Mouse (Mus musculus) midbrain, embryonic 16.5 days (tissue): ENCODE results near the gene Slc9a3r1. TPM values are rescaled to one million over a fixed set of nuclear protein-coding genes. Genes with fewer than 3 reads are reported as not detected.

Experiments used
- ATAC-seq: fragments of 200-750 bp; cut with Nextera tagmentation; 2 replicates; pipeline ENCODE4 v1.8.0; 2017; ENCODE audit warnings: moderate TSS enrichment
- H3K27ac ChIP-seq: fragments of 300-500 bp; sonication (generic); 2 replicates; pipeline ENCODE4 v1.5.1; 2014; ENCODE audit warnings: mild to moderate bottlenecking, low read length, mixed read lengths
- H3K27me3 ChIP-seq: fragments of 300-500 bp; sonication (generic); 2 replicates; pipeline ENCODE4 v1.6.1; 2014; ENCODE audit warnings: low read depth, low read length, mixed read lengths; ENCODE audit not compliant: control insufficient read depth, insufficient read depth
- H3K36me3 ChIP-seq: fragments of 300-500 bp; sonication (generic); 2 replicates; pipeline ENCODE4 v1.6.1; 2014; ENCODE audit warnings: mild to moderate bottlenecking, low read length, moderate library complexity, mixed read lengths; ENCODE audit not compliant: control insufficient read depth, insufficient read depth
- H3K4me1 ChIP-seq: fragments of 300-500 bp; sonication (generic); 2 replicates; pipeline ENCODE4 v1.6.1; 2014; ENCODE audit warnings: mild to moderate bottlenecking, low read length, mixed read lengths; ENCODE audit not compliant: control insufficient read depth, insufficient read depth
- H3K4me2 ChIP-seq: fragments of 300-500 bp; sonication (generic); 2 replicates; pipeline ENCODE4 v1.6.1; 2014; ENCODE audit warnings: mild to moderate bottlenecking, low read length, mixed read lengths
- H3K4me3 ChIP-seq: fragments of 300-500 bp; sonication (generic); 2 replicates; pipeline ENCODE4 v1.5.1; 2014; ENCODE audit warnings: low read depth, mild to moderate bottlenecking, low read length, moderate library complexity, mixed read lengths
- H3K9ac ChIP-seq: fragments of 300-500 bp; sonication (generic); 2 replicates; pipeline ENCODE4 v1.6.1; 2014; ENCODE audit warnings: low read depth, low read length, mixed read lengths
- H3K9me3 ChIP-seq: fragments of 300-500 bp; sonication (generic); replicated peaks from 2 replicates; pipeline ENCODE4 v1.6.1; 2014; ENCODE audit warnings: mild to moderate bottlenecking, low read length, mixed read lengths; ENCODE audit not compliant: control insufficient read depth, poor library complexity, severe bottlenecking
- WGBS: fragments of 180-500 bp; shearing (Covaris S2); extraction: QIAGEN DNeasy Blood & Tissue Kit; methylation state at CpG from one replicate; pipeline ENCODE4 v1.1.7; 2014; 5-methylcytosine and 5-hydroxymethylcytosine counted together
- polyA plus RNA-seq: library from polyadenylated mRNA; unstranded; fragments of >200 nt; fragmentation: Nextera tagmentation; extraction: Ambion mirVana; gene quantifications from 2 replicates; pipeline ENCODE4 v1.2.1, GENCODE M21; 2015

Gene Slc9a3r1
- polyA plus RNA-seq, 1 experiment from 2014 or later: 57.5 TPM

DNA sequence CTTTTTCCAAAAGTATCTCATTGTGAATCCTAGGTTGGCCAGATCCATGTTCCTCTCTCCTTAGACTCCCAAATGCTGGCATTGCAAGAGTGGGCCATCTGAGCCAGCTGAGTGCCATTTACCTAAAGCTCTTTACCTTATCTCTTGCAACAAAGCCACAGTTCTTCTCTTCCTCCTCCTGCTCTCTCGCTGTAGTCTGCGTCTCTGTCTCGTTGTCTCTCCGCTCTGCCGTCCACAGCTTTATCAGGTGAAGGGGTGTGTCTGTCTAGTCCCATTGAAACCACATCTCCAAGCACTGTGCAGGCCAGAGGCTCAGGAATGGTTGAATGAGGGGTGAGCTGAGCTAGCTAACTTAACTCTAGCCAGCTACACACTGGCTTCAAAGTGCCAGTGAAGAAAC is 32.8 kb downstream of the Slc9a3r1 start:
- Histone ChIP-seq H3K27me3 (no peaks in the 10 kb centered on the region), H3K9me3 (no peaks in the 10 kb centered on the region), H3K36me3 (peaks cover 7% of the 10 kb centered on the region; the same call in 1 of the 2 replicates), H3K4me1 (no peaks in the 10 kb centered on the region), H3K4me3 (no peak overlapping the region), H3K27ac (no peak overlapping the region), H3K4me2 (no peak overlapping the region), H3K9ac (no peak overlapping the region)
- 92% methylated on average over 5 of the region's 5 CpGs for WGBS
- ATAC-seq: no peak

DNA sequence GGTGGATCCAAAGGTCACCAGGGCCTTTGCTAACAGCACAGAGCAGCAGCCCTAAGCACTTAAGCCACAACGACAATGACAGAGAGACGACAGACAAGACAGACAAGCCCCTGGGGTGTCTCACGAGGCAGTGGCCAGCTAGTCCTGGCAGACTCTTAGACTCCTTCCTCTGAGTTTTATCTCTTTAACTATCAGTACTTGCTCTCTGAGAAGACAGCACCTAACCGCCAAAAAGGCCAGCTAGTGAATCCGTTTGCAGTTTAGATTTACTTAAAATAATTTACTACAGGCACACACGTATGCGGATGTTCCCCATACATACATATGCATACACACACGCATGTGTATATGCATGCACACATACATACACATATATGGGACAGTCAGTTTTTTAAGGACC is 34.4 kb downstream of the Slc9a3r1 start:
- Histone ChIP-seq H3K4me1 (no peaks in the 10 kb centered on the region), H3K36me3 (peaks cover 15% of the 10 kb centered on the region), H3K9me3 (no peaks in the 10 kb centered on the region), H3K27me3 (no peaks in the 10 kb centered on the region), H3K27ac (no peak overlapping the region), H3K9ac (no peak overlapping the region), H3K4me3 (no peak overlapping the region), H3K4me2 (no peak overlapping the region)
- no peak for ATAC-seq
- WGBS: 82% methylated on average over 8 of the region's 8 CpGs

DNA sequence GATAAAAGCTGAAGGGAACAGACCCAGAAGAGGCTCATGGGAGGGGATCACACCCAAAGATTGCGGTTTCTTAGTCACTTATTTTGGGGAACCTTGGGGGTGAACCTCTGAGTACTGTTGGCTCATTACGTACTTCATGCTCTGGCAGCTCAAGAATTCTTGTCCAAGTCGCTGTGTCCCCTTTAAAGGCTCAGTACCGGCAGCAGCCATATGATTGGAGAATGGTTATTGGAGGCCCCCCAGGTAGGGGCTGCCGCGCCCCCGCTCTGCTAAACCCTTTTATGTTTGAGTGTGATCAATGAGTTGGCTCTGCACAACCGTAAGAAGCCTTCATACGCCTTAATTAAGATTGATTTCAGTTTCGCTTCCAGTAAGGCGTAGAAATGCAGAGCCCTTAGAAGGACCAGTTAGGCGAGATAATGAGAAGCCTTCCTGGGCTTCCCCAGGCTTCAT is 35.8 kb downstream of the Slc9a3r1 start:
- H3K27ac ChIP-seq: no peak overlapping the region
- H3K27me3 ChIP-seq: no peaks in the 10 kb centered on the region
- ATAC-seq: no peak
- no peaks in the 10 kb centered on the region for H3K9me3 ChIP-seq
- H3K9ac ChIP-seq: no peak overlapping the region
- H3K4me1 ChIP-seq: no peaks in the 10 kb centered on the region
- no peak overlapping the region for H3K4me2 ChIP-seq
- 71% methylated on average over 12 of the region's 12 CpGs for WGBS
- H3K36me3 ChIP-seq: peaks cover 19% of the 10 kb centered on the region
- H3K4me3 ChIP-seq: no peak overlapping the region

DNA sequence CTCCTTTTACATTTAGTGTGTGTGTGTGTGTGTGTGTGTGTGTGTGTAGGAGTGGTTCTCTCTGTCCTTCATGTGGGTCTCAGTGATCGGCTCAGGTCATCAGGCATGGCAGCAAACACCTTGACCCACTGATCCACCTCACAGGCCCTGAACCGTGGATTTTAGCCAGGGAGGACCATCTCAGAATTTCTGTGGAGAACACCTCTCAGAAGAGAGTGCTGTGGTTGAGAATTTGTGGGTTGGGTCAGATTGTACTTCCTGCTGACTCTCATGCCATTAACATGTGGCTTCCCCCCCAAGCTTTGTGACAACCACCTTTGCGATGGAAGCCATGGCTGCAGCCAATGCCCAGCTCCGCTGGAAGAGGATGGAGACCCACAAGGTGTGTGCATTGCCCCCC is 37.4 kb downstream of the Slc9a3r1 start:
- Histone ChIP-seq H3K9me3 (no peaks in the 10 kb centered on the region), H3K4me3 (no peak overlapping the region), H3K4me1 (no peaks in the 10 kb centered on the region), H3K9ac (no peak overlapping the region), H3K36me3 (peaks cover 20% of the 10 kb centered on the region), H3K4me2 (no peak overlapping the region), H3K27ac (no peak overlapping the region), H3K27me3 (no peaks in the 10 kb centered on the region)
- WGBS: 96% methylated on average over 4 of the region's 4 CpGs
- ATAC-seq: no peak

DNA sequence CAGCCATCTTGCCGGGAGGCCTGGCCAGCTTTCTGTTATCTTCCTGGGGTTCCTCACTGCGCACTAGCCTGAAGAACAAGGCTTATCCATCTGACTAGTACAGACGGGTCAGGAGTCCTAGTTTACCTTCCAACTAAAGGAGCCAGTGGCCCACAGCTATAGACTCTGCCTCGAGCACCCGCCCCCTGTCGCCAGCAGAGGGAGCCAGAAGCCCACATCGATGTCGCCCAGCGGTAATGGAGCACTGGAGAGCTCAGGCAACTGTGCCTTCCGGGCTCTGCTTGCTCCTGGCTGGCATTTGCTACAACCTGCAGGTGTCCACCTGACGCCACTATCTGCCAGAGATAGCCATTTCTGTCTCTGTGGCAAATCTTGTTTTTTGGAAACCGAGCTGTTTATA is 39.2 kb downstream of the Slc9a3r1 start:
- Histone ChIP-seq H3K4me1 (no peaks in the 10 kb centered on the region), H3K9ac (no peak overlapping the region), H3K4me2 (no peak overlapping the region), H3K9me3 (no peaks in the 10 kb centered on the region), H3K27ac (no peak overlapping the region), H3K36me3 (peaks cover 25% of the 10 kb centered on the region), H3K27me3 (no peaks in the 10 kb centered on the region), H3K4me3 (no peak overlapping the region)
- ATAC-seq: peak; percentile 90
- 14% methylated on average over 12 of the region's 12 CpGs for WGBS

GRCm38 (mm10) chr11:115202756-115203155 is 39.6 kb downstream of the Slc9a3r1 start:
- no peak overlapping the region for H3K27ac ChIP-seq
- peaks cover 27% of the 10 kb centered on the region for H3K36me3 ChIP-seq
- no peak overlapping the region for H3K4me3 ChIP-seq
- ATAC-seq: no peak
- no peaks in the 10 kb centered on the region for H3K9me3 ChIP-seq
- H3K4me2 ChIP-seq: no peak overlapping the region
- H3K4me1 ChIP-seq: no peaks in the 10 kb centered on the region
- no peaks in the 10 kb centered on the region for H3K27me3 ChIP-seq
- no peak overlapping the region for H3K9ac ChIP-seq
- 96% methylated on average over 9 of the region's 9 CpGs for WGBS

DNA sequence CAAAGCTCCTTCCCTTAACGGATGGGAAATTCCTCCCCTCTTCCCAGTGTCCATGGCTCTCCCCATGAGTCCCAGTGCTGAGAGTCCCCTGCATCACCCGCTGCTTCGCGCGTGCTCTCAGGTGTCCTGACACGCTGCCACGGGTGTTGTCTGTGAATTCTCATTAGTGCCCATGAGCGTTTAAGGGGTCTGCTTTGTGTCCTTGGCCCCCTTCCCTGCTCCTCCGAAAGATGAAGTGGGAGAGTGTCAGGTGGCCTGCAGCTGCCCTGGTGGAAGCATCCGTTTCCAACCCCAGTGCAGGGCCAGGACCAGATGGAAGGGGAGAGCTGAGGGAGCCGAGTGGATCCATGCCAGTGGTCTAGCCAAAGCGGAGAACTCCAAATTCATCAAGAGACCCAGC is 45.0 kb downstream of the Slc9a3r1 start:
- ATAC-seq: no peak
- H3K9ac ChIP-seq: no peak overlapping the region
- H3K27me3 ChIP-seq: no peaks in the 10 kb centered on the region
- no peak overlapping the region for H3K4me3 ChIP-seq
- 76% methylated on average over 12 of the region's 12 CpGs for WGBS
- no peak overlapping the region for H3K4me2 ChIP-seq
- no peaks in the 10 kb centered on the region for H3K4me1 ChIP-seq
- no peak overlapping the region for H3K27ac ChIP-seq
- H3K36me3 ChIP-seq: peaks cover 14% of the 10 kb centered on the region
- H3K9me3 ChIP-seq: no peaks in the 10 kb centered on the region

DNA sequence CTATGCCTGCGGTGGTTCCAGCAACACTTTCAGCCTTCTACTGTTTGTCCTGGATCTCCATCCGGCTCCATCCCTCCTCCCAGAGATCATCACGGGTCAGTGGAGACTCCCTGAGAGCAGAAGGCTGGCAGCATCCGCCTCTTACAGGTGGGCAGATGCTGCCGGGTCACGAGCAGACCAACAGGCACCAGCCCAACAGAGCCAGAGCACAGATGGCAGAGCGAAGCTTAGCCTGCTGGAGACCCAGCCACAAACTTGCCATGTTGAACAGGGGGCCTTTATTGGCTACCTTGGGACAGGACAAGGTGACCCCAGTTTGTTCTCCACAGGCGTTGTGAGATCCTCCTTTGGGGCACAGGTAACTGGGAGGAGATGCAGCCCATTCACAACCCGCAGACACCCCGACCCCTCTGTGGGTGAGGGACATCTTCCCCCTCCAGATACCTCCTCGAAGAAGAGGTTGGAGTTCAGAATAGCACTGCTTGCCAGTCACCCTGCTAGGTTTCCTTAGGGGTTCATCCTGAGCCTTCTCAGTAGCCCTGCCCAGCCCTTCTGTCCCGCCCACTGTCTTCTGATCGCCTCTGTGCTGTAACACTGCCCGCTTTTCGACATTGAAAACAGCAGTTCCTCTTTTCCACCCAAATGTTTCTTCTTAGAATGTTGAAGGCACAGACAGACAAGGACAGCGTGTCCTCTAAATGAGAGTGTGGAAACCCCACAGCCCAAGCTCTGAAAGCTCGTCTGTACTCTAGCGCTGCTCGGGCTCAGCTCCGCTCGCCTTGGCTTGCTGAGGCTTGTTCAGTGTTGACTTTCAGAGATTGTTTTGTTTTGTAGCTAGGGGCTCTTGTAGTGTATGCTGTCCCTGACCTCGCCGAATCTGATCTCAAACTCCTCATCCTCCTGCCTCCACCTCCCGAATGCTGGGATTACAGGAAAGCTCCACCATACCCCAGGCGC is 45.9 kb downstream of the Slc9a3r1 start:
- Histone ChIP-seq H3K4me1 (no peaks in the 10 kb centered on the region), H3K4me2 (no peak overlapping the region), H3K27me3 (no peaks in the 10 kb centered on the region), H3K9me3 (no peaks in the 10 kb centered on the region), H3K4me3 (no peak overlapping the region), H3K9ac (no peak overlapping the region), H3K36me3 (peaks cover 12% of the 10 kb centered on the region), H3K27ac (no peak overlapping the region)
- WGBS: 75% methylated on average over 25 of the region's 25 CpGs
- no peak for ATAC-seq

DNA sequence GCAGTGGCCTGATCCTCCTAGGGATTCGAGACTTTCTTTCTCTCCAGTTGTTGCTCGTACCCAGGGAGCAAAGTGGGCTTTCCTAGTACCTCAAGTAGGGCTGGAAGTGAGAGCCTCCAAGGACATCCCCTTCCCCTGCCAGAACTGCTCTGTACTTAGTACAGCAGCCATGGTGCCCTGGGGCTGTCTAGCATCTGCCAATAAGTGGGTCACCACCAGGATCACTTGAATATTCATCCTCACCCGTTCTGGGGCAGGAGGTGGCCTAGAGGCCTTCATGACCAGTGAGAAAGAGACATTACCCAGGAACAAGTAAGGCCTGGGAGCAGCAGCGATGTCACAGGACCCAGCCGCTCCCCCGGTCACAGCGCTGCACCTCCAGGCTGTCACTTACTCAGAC is 46.8 kb downstream of the Slc9a3r1 start:
- no peaks in the 10 kb centered on the region for H3K9me3 ChIP-seq
- WGBS: 75% methylated on average over 7 of the region's 7 CpGs
- no peaks in the 10 kb centered on the region for H3K27me3 ChIP-seq
- H3K4me2 ChIP-seq: no peak overlapping the region
- H3K9ac ChIP-seq: no peak overlapping the region
- peaks cover 12% of the 10 kb centered on the region for H3K36me3 ChIP-seq
- no peak overlapping the region for H3K4me3 ChIP-seq
- ATAC-seq: no peak
- H3K4me1 ChIP-seq: no peaks in the 10 kb centered on the region
- H3K27ac ChIP-seq: no peak overlapping the region
